Mouse (Mus musculus) A20 (cell line): ENCODE results near the gene Pgam2.

Source experiments
- DNase-seq: peaks from one replicate; pipeline ENCODE4 v3.0.0-alpha.2; 2011; ENCODE audit warnings: low read depth, low spot score

Pgam2 gene

GRCm38 (mm10) chr11:5807956-5808355 is 4.4 kb upstream of the Pgam2 start:
- DNase-seq = no peak

- no peak for DNase-seq
Observed at GRCm38 (mm10) chr11:5805711-5806110, 2.2 kb upstream of the Pgam2 start.

GRCm38 (mm10) chr11:5804174-5804573 is 641 bp upstream of the Pgam2 start:
- DNase-seq = no peak

GRCm38 (mm10) chr11:5802457-5803217 is 896 bp downstream of the Pgam2 start:
- peak; percentile 51 for DNase-seq

GRCm38 (mm10) chr11:5802005-5802404 is 1.5 kb downstream of the Pgam2 start:
- DNase-seq = no peak

- DNase-seq = no peak
Observed at GRCm38 (mm10) chr11:5801511-5801910, 2.0 kb downstream of the Pgam2 start.

GRCm38 (mm10) chr11:5799621-5800490 is 3.7 kb downstream of the Pgam2 start:
- DNase-seq = no peak

- DNase-seq = no peak
Observed at GRCm38 (mm10) chr11:5797928-5798327, 5.6 kb downstream of the Pgam2 start.

- no peak for DNase-seq
Observed at GRCm38 (mm10) chr11:5797371-5797770, 6.2 kb downstream of the Pgam2 start.

- DNase-seq = no peak
Observed at GRCm38 (mm10) chr11:5796939-5797338, 6.6 kb downstream of the Pgam2 start.

- no peak for DNase-seq
Observed at GRCm38 (mm10) chr11:5795706-5796105, 7.8 kb downstream of the Pgam2 start.

- DNase-seq = no peak
Observed at GRCm38 (mm10) chr11:5795290-5795689, 8.2 kb downstream of the Pgam2 start.

GRCm38 (mm10) chr11:5790431-5790830 is 13.1 kb downstream of the Pgam2 start:
- peak; percentile 77 for DNase-seq

GRCm38 (mm10) chr11:5789754-5790333 is 13.7 kb downstream of the Pgam2 start:
- DNase-seq = peak; percentile 88

GRCm38 (mm10) chr11:5789071-5789753 is 14.3 kb downstream of the Pgam2 start:
- peak; percentile 84 for DNase-seq

- DNase-seq = peak; percentile 99
Observed at GRCm38 (mm10) chr11:5788056-5789014, 15.2 kb downstream of the Pgam2 start, which contains the start of gene Dbnl. TSS of gene Dbnl (plus strand) at chr11:5788488.

GRCm38 (mm10) chr11:5787671-5788055 is 15.9 kb downstream of the Pgam2 start:
- DNase-seq = peak; percentile 28

- DNase-seq = no peak
Observed at GRCm38 (mm10) chr11:5785732-5786131, 17.8 kb downstream of the Pgam2 start.

GRCm38 (mm10) chr11:5782199-5782944 is 21.2 kb downstream of the Pgam2 start:
- DNase-seq = no peak

- DNase-seq = no peak
Observed at GRCm38 (mm10) chr11:5780035-5780499, 23.5 kb downstream of the Pgam2 start.
